Mouse (Mus musculus): Measurements from ENCODE around the gene Srp14. TPM values are rescaled to one million over a fixed set of nuclear protein-coding genes. Genes with fewer than 3 reads are reported as not detected.

The Srp14 gene
- total RNA-seq (2021): 100 to 1,000 TPM; 153 to 154 TPM

DNA sequence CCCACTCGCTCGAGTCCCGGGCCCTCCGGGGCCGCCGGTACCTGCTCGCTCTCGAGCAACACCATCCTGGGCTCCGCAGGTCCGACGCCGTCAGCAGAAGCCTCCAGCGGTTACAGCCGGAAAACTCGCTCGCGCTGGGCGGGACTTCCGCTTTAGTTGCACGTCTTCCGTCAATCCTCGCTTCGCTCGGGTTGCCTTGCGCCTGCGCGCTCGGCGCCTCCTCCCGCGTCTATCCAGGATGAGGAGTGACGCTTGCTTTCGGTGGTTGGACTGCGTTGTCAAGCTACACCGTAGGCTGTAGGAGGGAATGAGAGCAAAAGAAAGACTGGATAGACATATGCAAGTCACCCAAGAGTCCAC is at the start of gene Srp14:
TSS of gene Srp14 (minus strand) at position 162 of the 360 bp plus-strand sequence.
- intact Hi-C loops (cut with DNase I): no loop called here
- peak; percentile 89 to 96 for DNase-seq (ENCODE audit: low spot score in 2 of 2)

DNA sequence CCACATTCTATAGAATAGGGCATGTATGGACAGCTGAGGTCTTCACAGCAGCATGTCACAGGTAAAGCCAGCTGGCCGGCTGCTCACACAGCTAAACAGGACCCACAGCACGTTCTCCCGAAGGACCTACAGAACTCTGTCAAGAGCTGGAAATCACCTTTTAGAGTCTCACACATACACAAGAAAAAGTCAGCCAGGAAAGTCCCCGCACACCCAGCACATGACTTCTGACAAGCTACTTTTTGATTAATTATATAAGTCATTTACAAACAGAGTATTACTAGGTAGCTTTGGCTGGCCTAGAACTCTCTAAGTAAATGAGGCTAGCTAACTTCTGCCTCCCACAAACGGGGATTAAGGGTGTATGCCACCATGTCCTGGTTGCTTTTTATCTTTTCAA is 47.0 kb upstream of the Srp14 start:
- intact Hi-C loops (cut with DNase I): no loop called here
- no peak for DNase-seq (ENCODE audit: low spot score in 2 of 2)

DNA sequence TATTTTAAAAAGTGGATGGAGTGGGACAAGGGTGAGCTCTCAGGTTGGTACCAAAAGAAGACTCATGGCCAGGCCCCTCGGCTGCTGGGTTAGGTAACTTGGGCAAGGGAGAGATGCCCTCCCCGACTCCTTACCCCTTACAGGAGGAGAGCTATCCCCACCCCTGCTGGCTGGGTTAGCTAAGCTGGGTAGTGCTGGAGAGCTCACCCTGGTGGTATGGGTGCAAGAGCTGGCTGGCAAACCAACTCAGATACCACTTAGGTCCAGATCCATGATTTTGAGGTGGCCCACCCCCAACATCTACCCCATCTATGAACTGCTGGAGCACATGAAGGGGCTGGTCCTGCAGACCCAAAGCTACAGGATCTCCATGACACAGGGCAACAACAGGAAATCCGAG is 45.3 kb upstream of the Srp14 start:
- intact Hi-C loops (cut with DNase I): no loop called here
- DNase-seq (ENCODE audit: low spot score in 2 of 2): no peak

- intact Hi-C loops (cut with DNase I): no loop called here
- DNase-seq (ENCODE audit: low spot score in 2 of 2): no peak
These were observed 43.7 kb upstream of the Srp14 start for GRCm38 (mm10) chr2:118523163-118523730.

GRCm38 (mm10) chr2:118522265-118522664 is 42.8 kb upstream of the Srp14 start:
- intact Hi-C loops (cut with DNase I): no loop called here
- no peak for DNase-seq (ENCODE audit: low spot score in 2 of 2)

- DNase-seq (ENCODE audit: low spot score in 2 of 2): peak in 1 of 2 experiments; percentile 56
- intact Hi-C loops (cut with DNase I): no loop called here
These were observed 40.8 kb upstream of the Srp14 start for GRCm38 (mm10) chr2:118520042-118520933.

DNA sequence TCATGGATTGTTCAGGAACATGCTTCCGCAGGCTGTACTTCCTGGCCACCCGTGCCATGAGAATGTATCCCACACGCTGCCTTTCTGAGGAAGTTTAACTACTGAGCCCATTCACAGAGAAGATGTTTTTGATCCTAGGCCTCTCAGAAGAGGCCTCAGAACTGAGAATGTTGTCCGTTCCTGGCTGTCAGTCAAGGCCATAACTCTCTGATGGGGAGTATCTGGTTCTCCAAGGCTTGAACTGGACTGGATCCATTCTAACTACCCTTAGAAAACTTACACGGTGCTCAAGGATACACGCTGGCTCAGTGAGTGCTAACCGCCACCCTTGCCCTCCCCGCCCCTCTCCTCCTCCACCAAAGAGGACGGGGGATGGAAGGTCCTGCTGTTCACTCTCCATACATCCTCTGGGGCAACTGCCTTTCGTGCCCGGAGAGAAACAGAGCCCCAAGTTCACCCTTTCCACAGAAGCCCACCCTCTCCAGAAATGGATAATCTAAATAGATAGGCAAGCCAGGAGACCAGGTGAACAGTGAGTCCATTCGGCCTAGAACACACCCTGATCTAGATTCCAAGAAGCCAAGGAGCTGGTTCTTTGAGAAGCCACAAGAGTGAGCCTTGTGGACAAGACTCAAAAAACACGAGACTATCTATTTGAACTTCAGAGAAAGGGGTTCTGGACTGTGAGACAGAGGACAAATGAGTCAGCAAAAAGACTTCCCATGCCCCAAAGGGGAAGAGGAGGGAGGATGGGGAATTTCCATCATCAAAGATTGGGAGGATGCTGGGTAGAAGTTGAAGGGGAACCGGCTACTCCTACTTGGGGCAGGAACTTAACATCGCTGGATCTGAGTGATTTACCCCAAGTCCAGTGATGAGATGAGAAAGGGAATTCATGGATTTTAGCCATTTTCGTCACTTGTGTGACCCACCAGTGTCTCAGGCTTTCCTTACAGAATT is 33.2 kb upstream of the Srp14 start:
- no peak for DNase-seq (ENCODE audit: low spot score in 2 of 2)
- intact Hi-C loops (cut with DNase I): no loop called here

GRCm38 (mm10) chr2:118511779-118512417 is 32.4 kb upstream of the Srp14 start:
- intact Hi-C loops (cut with DNase I): no loop called here
- no peak for DNase-seq (ENCODE audit: low spot score in 2 of 2)

DNA sequence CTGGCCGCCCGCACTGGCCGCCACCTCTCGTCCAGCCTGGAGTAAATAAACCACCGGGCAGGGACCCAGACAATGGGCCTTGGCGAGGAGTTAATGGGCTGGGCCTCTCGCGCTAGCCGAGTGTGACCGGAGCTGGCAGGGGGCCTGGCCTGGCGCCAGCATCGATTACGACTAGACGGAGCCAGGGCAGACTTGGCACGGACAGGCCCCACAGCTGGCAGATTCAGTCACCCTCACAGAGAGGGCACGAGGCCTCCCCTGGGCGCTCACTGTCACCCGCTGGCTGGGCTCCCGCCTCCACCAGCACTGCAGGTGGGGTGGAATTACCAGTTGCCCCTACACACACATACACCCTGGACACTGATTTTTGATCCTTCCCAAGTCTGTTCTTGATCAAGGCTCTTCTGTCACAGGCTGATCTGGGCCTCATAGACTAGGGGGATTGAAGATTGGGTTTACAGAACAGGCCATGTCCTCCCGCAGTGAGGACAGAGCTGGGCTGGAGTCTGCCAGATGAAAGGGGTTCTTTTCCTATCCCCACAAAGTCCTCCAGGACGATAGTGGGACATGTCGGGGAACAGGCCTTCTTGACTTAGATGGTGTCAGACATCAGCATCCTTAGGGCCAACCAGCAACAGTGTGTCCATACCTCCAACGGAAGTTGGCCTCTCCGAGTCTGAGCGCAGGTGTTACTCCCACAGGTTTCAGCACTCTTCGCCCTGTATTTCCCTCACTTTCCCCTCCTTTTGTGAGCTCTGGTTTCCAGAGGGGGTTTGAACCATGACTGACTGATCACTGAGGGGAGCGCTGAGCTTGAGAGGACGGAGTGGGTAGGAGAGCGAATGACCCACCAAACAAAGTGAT is 31.2 kb upstream of the Srp14 start:
- DNase-seq (ENCODE audit: low spot score in 2 of 2): peak; percentile 78 to 85
- intact Hi-C loops (cut with DNase I): no loop called here

DNA sequence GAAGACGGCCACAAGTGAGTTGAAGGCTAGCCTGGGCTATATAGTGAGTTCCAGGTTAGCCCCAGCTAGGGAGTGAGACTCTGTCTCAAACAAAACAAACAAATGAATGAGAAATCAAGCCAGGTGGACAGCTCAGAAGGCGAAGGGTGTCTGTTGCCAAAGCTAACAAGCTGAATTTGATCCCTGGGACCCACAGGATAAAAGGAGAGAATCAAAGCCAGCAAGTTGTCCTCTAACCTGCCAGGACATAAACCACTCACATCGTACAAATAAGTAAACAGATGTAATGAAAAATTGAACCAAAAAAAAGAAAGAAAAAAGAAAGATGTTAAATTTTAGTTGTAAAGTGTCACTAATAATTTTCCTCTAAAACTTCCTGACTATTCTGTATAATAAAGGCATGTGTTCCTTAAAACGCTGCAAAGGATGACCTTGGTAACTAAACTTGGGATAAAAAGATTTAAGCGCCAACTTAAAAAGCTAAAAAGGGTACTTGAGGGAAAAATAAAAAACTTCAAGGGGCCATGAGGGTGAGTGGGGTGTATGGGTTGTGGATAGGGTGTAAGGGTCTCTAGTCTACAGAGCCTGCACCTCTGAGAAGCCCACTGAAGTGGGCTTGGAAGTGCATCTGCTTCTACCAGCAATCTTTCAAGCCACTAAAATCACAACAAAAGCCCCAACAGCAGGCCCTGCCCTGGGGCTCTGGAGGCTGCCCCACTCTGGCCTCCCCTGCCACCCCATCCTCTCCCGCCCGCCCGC is 30.4 kb upstream of the Srp14 start:
- intact Hi-C loops (cut with DNase I): no loop called here

GRCm38 (mm10) chr2:118507126-118507525 is 27.6 kb upstream of the Srp14 start:
- no peak for DNase-seq (ENCODE audit: low spot score in 2 of 2)
- intact Hi-C loops (cut with DNase I): no loop called here

More for the DNA sequence above, 30.4 kb upstream of the Srp14 start:
- DNase-seq (ENCODE audit: low spot score in 2 of 2): no peak

- intact Hi-C loops (cut with DNase I): no loop called here
These were observed 20.7 kb upstream of the Srp14 start for GRCm38 (mm10) chr2:118500191-118500590.

DNA sequence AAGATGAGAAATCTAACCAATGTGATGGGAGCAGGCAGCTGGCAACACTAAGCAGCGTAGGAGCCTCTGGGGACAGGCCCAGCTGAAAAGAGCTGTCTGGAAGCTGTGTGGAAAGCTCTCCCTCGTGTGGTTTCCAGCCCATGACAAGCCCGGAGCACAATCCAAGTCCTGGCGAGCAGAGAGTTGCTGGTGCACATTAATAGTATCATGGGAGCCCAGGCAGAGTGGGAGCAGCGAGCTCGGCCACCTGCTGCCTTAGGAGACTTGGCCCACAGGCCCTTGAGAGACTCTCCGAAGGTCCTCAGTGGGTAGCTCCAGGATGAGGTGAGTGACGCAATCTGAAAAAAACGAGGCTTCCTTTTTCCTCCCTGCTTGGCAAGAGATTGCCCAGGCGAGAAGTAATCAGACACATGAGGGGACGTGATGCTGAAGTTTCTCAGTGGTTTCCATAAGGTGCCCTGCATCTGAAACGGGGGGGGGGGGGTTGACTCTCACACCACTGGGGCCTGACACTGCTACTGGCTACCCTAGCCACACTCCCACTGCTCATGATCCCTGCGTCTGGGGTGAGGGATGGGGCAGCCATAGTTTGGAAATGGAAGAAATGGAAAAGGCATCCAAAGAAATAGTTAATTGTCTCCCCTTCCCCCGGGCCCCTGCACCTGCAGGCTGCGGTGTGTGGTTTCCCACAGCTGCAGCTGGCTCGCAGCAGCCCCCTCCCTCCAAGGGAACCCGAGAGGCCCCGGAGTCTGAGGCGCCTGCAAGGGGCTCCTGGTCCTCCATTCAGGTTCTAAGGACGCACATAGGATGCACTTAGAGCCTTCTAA is 19.8 kb upstream of the Srp14 start:
- intact Hi-C loops (cut with DNase I): no loop called here
- peak in 1 of 2 experiments; percentile 65 for DNase-seq (ENCODE audit: low spot score in 2 of 2)

More at GRCm38 (mm10) chr2:118500191-118500590, 20.7 kb upstream of the Srp14 start:
- DNase-seq (ENCODE audit: low spot score in 2 of 2): no peak

- intact Hi-C loops (cut with DNase I): no loop called here
- no peak for DNase-seq (ENCODE audit: low spot score in 2 of 2)
These were observed 19.0 kb upstream of the Srp14 start for GRCm38 (mm10) chr2:118498476-118498875.

DNA sequence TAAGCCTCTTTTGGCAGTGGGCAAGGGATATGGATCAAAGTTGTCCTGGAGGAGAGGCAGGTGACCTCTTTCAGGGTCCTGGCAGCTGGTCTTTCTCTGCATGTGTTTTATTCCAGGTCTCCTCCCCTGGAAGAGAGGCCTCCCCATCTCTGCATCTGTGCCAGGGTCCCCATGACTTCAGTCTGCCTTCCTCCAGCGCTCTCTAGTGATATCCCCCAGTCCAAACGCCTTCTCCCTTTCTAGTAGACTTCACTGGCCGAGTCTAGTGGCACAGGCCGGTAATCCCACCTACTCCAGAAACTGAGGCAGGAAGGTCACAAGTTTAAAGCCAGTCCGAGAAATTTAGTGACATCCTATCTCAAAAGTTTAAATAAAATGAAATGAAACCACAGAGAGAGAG is 18.4 kb upstream of the Srp14 start:
- intact Hi-C loops (cut with DNase I): no loop called here
- DNase-seq (ENCODE audit: low spot score in 2 of 2): no peak

- no peak for DNase-seq (ENCODE audit: low spot score in 2 of 2)
- intact Hi-C loops (cut with DNase I): no loop called here
These were observed 15.5 kb upstream of the Srp14 start for GRCm38 (mm10) chr2:118495024-118495423.

DNA sequence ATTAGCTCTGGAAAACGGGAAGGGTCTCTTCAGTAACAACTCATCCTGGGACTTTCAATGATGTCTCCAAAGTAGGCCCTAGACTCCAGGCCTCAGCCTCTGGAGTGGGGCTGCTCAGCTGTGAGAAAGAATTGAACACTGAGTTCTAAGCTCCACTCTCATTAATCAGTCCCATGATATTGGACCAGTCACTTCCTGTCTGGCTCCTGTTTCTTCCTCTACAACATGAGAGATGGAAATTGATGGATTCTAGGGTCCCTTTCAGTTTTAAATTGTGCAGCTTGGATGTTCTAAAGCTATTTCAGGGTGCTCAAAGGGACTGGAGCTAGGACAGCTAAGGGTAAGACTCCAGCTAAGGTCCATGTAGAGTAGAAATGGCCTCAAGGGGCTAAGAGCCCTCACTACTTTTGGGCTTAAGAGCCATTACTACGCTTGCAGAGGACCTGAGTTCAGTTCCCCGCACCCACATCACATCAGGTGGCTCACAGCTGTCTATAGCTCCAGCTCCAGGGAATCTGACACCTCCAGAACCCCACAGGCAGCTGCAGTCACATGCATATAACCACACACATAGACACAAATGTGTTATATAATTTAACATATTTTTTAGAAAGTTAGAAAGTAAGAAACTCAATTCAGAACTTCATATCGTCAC is 12.4 kb upstream of the Srp14 start:
- DNase-seq (ENCODE audit: low spot score in 2 of 2): no peak
- intact Hi-C loops (cut with DNase I): no loop called here

Data from left cerebral cortex, postnatal 25 days (tissue).